Mouse (Mus musculus): ENCODE results near the gene Cxcr5. TPM values are rescaled to one million over a fixed set of nuclear protein-coding genes. Genes with fewer than 3 reads are reported as not detected.
A peak's percentile ranks its signal among the peaks of the same experiment; 100 is the strongest.

Gene Cxcr5
- total and polyA plus RNA-seq, 2 experiments from 2014 or later, result not detected

- Histone ChIP-seq H3K27me3 (ENCODE audit: insufficient read depth, low read length) (no peaks in the 10 kb centered on the region), H3K9me3 (ENCODE audit: low read length) (no peaks in the 10 kb centered on the region), H3K4me2 (ENCODE audit: low read depth, low read length) (no peak overlapping the region), H3K27ac (no peak overlapping the region), H3K4me3 (ENCODE audit: low read length) (no peak overlapping the region), H3K36me3 (ENCODE audit: insufficient read depth, low read length) (no peaks in the 10 kb centered on the region), H3K4me1 (ENCODE audit: insufficient read depth, low read length) (no peaks in the 10 kb centered on the region; the same call in 1 of the 2 replicates), H3K9ac (replicated peaks; ENCODE audit: low read length) (no peak overlapping the region)
- TF ChIP-seq CTCF (IDR thresholded peaks at IDR 0.05; ENCODE audit: low read depth), result no peak
- ATAC-seq, result peak; percentile 64
- DNase-seq (ENCODE audit: low spot score), result no peak
These were observed 27.4 kb upstream of the Cxcr5 start for GRCm38 (mm10) chr9:44589095-44589494.

GRCm38 (mm10) chr9:44588605-44589004 lies 26.9 kb upstream of the Cxcr5 start:
- DNase-seq (ENCODE audit: low spot score) (no peak), ATAC-seq (no peak)
- H3K27me3 ChIP-seq (ENCODE audit: insufficient read depth, low read length), result no peaks in the 10 kb centered on the region
- no peaks in the 10 kb centered on the region for H3K36me3 ChIP-seq (ENCODE audit: insufficient read depth, low read length)
- H3K4me2 ChIP-seq (ENCODE audit: low read depth, low read length), result no peak overlapping the region
- no peak overlapping the region for H3K9ac ChIP-seq (replicated peaks; ENCODE audit: low read length)
- no peak overlapping the region for H3K27ac ChIP-seq
- no peak for TF ChIP-seq CTCF (IDR thresholded peaks at IDR 0.05; ENCODE audit: low read depth)
- no peak overlapping the region for H3K4me3 ChIP-seq (ENCODE audit: low read length)
- WGBS, result 72% methylated on average over 9 of the region's 9 CpGs
- no peaks in the 10 kb centered on the region for H3K9me3 ChIP-seq (ENCODE audit: low read length)
- H3K4me1 ChIP-seq (ENCODE audit: insufficient read depth, low read length), result no peaks in the 10 kb centered on the region; the same call in 1 of the 2 replicates

DNA sequence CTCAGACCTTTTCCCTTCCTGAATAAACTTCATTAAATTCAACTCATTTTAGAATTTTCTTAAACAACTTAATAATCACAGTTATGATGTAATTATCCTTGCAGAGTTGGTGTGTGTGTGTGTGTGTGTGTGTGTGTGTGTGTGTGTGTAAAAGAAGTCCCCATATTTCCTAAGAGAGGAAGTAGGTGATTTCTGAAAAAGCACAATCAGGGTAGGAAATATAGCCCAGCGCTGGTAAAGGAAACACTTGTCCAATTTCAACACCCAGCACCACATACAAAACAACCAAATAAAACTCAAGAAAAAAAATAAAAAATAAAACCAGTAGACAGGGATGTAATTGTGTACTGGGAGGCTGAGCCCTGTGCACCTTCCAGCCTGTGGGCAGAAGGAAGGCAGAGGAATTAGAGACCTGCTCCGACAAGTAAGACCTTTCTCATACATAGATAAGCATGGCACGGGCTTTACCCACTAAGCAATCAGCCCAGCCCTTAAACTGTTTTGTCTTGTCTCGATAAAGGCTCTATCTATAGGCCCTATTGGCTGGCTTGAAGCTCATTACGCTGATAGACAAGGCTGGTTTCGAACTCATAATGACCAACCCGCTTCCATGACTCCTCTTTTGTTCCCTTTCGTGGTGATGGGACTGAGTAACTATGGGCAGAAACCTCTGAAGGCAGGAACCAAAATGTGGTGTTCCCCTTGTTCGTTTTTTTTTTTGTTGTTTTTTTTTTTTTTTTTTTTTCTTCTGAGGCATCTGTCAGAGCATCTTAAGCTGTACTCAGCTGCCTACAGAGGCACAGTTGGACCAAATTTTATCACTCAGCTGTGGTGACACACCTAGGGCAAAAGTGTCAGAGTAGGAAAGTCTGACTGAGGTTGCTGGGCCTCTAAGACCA lies 25.8 kb upstream of the Cxcr5 start:
- Histone ChIP-seq H3K4me3 (ENCODE audit: low read length) (no peak overlapping the region), H3K9me3 (ENCODE audit: low read length) (no peaks in the 10 kb centered on the region), H3K36me3 (ENCODE audit: insufficient read depth, low read length) (no peaks in the 10 kb centered on the region), H3K9ac (replicated peaks; ENCODE audit: low read length) (no peak overlapping the region), H3K27ac (no peak overlapping the region), H3K27me3 (ENCODE audit: insufficient read depth, low read length) (no peaks in the 10 kb centered on the region), H3K4me1 (ENCODE audit: insufficient read depth, low read length) (no peaks in the 10 kb centered on the region; the same call in 1 of the 2 replicates), H3K4me2 (ENCODE audit: low read depth, low read length) (no peak overlapping the region)
- whole genome bisulfite sequencing, result 85% methylated on average over 9 of the region's 9 CpGs
- TF ChIP-seq CTCF (IDR thresholded peaks at IDR 0.05; ENCODE audit: low read depth), result no peak
- DNase-seq (ENCODE audit: low spot score) (no peak), ATAC-seq (no peak)

GRCm38 (mm10) chr9:44586640-44587261 lies 25.1 kb upstream of the Cxcr5 start:
- no peak for ATAC-seq
- Histone ChIP-seq H3K4me1 (ENCODE audit: insufficient read depth, low read length) (no peaks in the 10 kb centered on the region; the same call in 1 of the 2 replicates), H3K4me3 (ENCODE audit: low read length) (no peak overlapping the region), H3K27me3 (ENCODE audit: insufficient read depth, low read length) (no peaks in the 10 kb centered on the region), H3K36me3 (ENCODE audit: insufficient read depth, low read length) (no peaks in the 10 kb centered on the region), H3K4me2 (ENCODE audit: low read depth, low read length) (no peak overlapping the region), H3K9me3 (ENCODE audit: low read length) (no peaks in the 10 kb centered on the region), H3K9ac (replicated peaks; ENCODE audit: low read length) (no peak overlapping the region), H3K27ac (no peak overlapping the region)
- 64% methylated on average over 8 of the region's 8 CpGs for WGBS
- no peak for TF ChIP-seq CTCF (IDR thresholded peaks at IDR 0.05; ENCODE audit: low read depth)
- DNase-seq (ENCODE audit: low spot score), result no peak

DNA sequence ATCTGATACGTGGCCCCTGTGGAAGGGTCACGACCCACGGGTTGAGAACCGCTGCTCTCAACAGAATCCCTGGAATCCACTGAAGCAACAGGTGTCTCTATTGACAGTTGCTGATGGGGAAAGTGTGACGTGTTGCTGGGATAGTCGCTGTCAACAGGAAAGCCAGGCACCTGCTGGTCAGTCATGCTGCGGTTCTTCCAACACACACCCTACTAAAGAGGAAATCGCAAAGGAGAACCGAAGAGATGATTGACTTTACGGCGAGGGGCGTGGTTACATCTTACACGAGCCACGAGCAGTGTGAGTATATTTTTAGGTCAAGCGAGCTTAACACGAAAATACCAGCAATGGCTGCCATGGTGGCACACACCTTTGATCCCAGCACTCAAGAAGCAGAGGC lies 20.7 kb upstream of the Cxcr5 start:
- Histone ChIP-seq H3K4me1 (ENCODE audit: insufficient read depth, low read length) (no peaks in the 10 kb centered on the region), H3K27me3 (ENCODE audit: insufficient read depth, low read length) (no peaks in the 10 kb centered on the region), H3K27ac (no peak overlapping the region), H3K4me3 (ENCODE audit: low read length) (no peak overlapping the region), H3K36me3 (ENCODE audit: insufficient read depth, low read length) (no peaks in the 10 kb centered on the region), H3K4me2 (ENCODE audit: low read depth, low read length) (no peak overlapping the region), H3K9me3 (ENCODE audit: low read length) (no peaks in the 10 kb centered on the region), H3K9ac (replicated peaks; ENCODE audit: low read length) (no peak overlapping the region)
- ATAC-seq (no peak), DNase-seq (ENCODE audit: low spot score) (no peak)
- TF ChIP-seq CTCF (IDR thresholded peaks at IDR 0.05; ENCODE audit: low read depth), result no peak
- 88% methylated on average over 16 of the region's 16 CpGs for WGBS

- H3K27ac ChIP-seq, result no peak overlapping the region
- H3K9ac ChIP-seq (replicated peaks; ENCODE audit: low read length), result no peak overlapping the region
- H3K4me2 ChIP-seq (ENCODE audit: low read depth, low read length), result no peak overlapping the region
- no peaks in the 10 kb centered on the region for H3K4me1 ChIP-seq (ENCODE audit: insufficient read depth, low read length)
- H3K27me3 ChIP-seq (ENCODE audit: insufficient read depth, low read length), result no peaks in the 10 kb centered on the region
- H3K9me3 ChIP-seq (ENCODE audit: low read length), result no peaks in the 10 kb centered on the region
- 63% methylated on average over 3 of the region's 3 CpGs for WGBS
- no peaks in the 10 kb centered on the region for H3K36me3 ChIP-seq (ENCODE audit: insufficient read depth, low read length)
- DNase-seq (ENCODE audit: low spot score) (no peak), ATAC-seq (no peak)
- TF ChIP-seq CTCF (IDR thresholded peaks at IDR 0.05; ENCODE audit: low read depth), result no peak
- no peak overlapping the region for H3K4me3 ChIP-seq (ENCODE audit: low read length)
These were observed 19.7 kb upstream of the Cxcr5 start for GRCm38 (mm10) chr9:44581423-44581822.

DNA sequence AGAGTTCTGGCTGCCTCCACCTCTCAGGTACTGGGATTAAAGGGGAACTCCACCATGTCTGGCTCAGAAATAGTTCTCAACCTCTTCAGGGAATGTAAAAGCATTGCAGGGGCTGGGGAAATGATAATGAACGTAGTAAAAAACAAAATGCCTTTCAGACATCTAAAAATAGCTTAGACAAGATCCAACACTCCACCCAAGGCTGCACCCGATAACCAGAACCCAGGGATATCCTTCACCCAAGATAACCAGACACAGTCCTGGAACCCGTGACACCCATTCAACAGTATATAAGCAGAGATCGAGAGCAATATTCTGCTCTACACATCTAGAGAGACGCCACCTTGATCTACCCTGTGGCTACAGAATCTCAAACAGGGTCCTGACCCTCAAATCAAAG lies 18.4 kb upstream of the Cxcr5 start:
- no peaks in the 10 kb centered on the region for H3K36me3 ChIP-seq (ENCODE audit: insufficient read depth, low read length)
- ATAC-seq, result no peak
- no peak overlapping the region for H3K27ac ChIP-seq
- no peaks in the 10 kb centered on the region for H3K4me1 ChIP-seq (ENCODE audit: insufficient read depth, low read length)
- 90% methylated on average over 5 of the region's 5 CpGs for WGBS
- H3K4me2 ChIP-seq (ENCODE audit: low read depth, low read length), result no peak overlapping the region
- no peak for TF ChIP-seq CTCF (IDR thresholded peaks at IDR 0.05; ENCODE audit: low read depth)
- no peak overlapping the region for H3K9ac ChIP-seq (replicated peaks; ENCODE audit: low read length)
- H3K27me3 ChIP-seq (ENCODE audit: insufficient read depth, low read length), result no peaks in the 10 kb centered on the region
- no peaks in the 10 kb centered on the region for H3K9me3 ChIP-seq (ENCODE audit: low read length)
- DNase-seq (ENCODE audit: low spot score), result no peak
- no peak overlapping the region for H3K4me3 ChIP-seq (ENCODE audit: low read length)
